Mouse (Mus musculus) hindbrain, embryonic 14.5 days (tissue): ENCODE data around the gene Zg16. TPM values are rescaled to one million over a fixed set of nuclear protein-coding genes. Genes with fewer than 3 reads are reported as not detected.
"Not testable (repeated sequence)": the region's sequence is repeated elsewhere in the genome, so short reads cannot be mapped to it uniquely, and the experiment has no call there.

Experiments used
- ATAC-seq: fragments of 200-750 bp; cut with Nextera tagmentation; 2 replicates; pipeline ENCODE4 v1.8.0; 2017; ENCODE audit warnings: moderate number of reproducible peaks, mild to moderate bottlenecking, moderate TSS enrichment, moderate library complexity; ENCODE audit not compliant: low FRiP score
- DNase-seq: peaks from one replicate; pipeline ENCODE4 v3.0.0-alpha.2; 2015; ENCODE audit warnings: low spot score
- H3K27ac ChIP-seq: fragments of 300-500 bp; sonication (generic); 2 replicates; pipeline ENCODE4 v1.5.1; 2014; ENCODE audit warnings: mild to moderate bottlenecking, moderate library complexity
- H3K27me3 ChIP-seq: fragments of 300-500 bp; sonication (generic); 2 replicates; pipeline ENCODE4 v1.6.1; 2014; ENCODE audit warnings: mild to moderate bottlenecking, low read length, mixed read lengths; ENCODE audit not compliant: control insufficient read depth, insufficient read depth
- H3K36me3 ChIP-seq: fragments of 300-500 bp; sonication (generic); replicated peaks from 2 replicates; pipeline ENCODE4 v1.6.1; 2014; ENCODE audit not compliant: control insufficient read depth, insufficient read depth
- H3K4me1 ChIP-seq: fragments of 300-500 bp; sonication (generic); replicated peaks from 2 replicates; pipeline ENCODE4 v1.6.1; 2014; ENCODE audit warnings: antibody characterized with exemption, low read length, mixed read lengths; ENCODE audit not compliant: control insufficient read depth, insufficient read depth
- H3K4me2 ChIP-seq: fragments of 300-500 bp; sonication (generic); replicated peaks from 2 replicates; pipeline ENCODE4 v1.6.1; 2014; ENCODE audit warnings: mild to moderate bottlenecking, moderate library complexity
- H3K4me3 ChIP-seq: fragments of 300-500 bp; sonication (generic); replicated peaks from 2 replicates; pipeline ENCODE4 v1.5.1; 2014; ENCODE audit warnings: mild to moderate bottlenecking, low read length
- H3K9ac ChIP-seq: fragments of 300-500 bp; sonication (generic); 2 replicates; pipeline ENCODE4 v1.6.1; 2014
- H3K9me3 ChIP-seq: fragments of 300-500 bp; sonication (generic); 2 replicates; pipeline ENCODE4 v1.6.1; 2016; ENCODE audit warnings: low read length; ENCODE audit not compliant: control insufficient read depth
- WGBS: fragments of 180-500 bp; shearing (Covaris S2); extraction: QIAGEN DNeasy Blood & Tissue Kit; methylation state at CpG from one replicate; pipeline ENCODE4 v1.1.7; 2014; 5-methylcytosine and 5-hydroxymethylcytosine counted together
- polyA plus RNA-seq: library from polyadenylated mRNA; unstranded; fragments of >200 nt; fragmentation: Nextera tagmentation; extraction: Ambion mirVana; gene quantifications from 2 replicates; pipeline ENCODE4 v1.2.1, GENCODE M21; 2014

Zg16 gene
- not detected in 2 replicates for polyA plus RNA-seq

- H3K9me3 ChIP-seq, DNase-seq, H3K9ac ChIP-seq, H3K27me3 ChIP-seq, H3K36me3 ChIP-seq, H3K27ac ChIP-seq, H3K4me2 ChIP-seq, H3K4me3 ChIP-seq, H3K4me1 ChIP-seq, ATAC-seq: not testable (repeated sequence)
- WGBS = 84% methylated on average over 6 of the region's 6 CpGs
These were observed at the start of gene Zg16 for GRCm38 (mm10) chr7:127087278-127088010. TSS of gene Zg16 (minus strand) at chr7:127087328.

DNA sequence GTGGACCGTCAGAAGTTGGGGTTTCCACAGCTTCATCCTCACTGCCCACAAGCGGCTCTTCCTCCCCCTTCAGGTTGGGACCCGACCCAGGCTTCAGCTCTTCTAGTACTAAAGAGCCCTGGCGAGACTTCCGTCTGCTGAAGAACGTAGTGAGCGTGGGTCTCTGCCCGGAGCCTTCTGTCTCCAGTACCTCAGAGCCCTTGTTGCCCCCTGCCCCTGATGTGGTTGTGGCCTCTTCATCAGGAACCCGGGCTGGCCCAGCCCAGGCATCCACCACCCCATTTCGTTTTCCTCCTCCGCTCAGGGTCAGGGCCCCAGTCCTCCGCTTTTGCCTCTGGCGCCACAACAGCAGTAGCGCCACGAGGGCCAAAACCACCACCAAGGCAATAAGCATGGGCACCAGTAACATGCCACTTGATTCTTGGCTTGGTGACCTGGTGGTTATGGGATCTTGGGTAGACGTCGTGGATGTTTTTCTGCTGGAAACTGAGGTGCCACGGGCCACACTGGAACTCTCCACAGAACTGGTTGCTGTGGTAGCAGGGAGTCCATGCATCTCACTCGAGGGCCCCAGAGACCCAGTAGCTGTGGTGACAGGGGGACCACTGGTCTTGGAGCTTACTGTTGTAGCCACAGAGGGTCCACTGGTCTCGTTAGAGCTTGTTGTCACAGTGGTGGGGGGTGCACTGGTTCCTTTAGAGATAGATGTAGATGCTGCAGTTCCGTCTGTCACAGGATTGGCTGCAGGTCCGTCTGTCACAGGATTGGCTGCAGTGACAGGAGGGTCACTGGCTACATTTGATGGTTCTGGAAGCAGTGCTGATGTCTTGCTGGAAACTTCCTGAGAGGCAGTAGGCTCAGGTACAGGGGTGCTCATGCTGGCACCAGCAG is 49.3 kb upstream of the Zg16 start:
- 89% methylated on average over 22 of the region's 22 CpGs for WGBS
- Histone ChIP-seq H3K4me3 (no peak overlapping the region), H3K27ac (no peak overlapping the region), H3K27me3 (no peaks in the 10 kb centered on the region), H3K9me3 (no peaks in the 10 kb centered on the region), H3K9ac (no peak overlapping the region), H3K4me2 (no peak overlapping the region), H3K4me1 (no peaks in the 10 kb centered on the region), H3K36me3 (no peaks in the 10 kb centered on the region)
- DNase-seq = no peak
- ATAC-seq = no peak

GRCm38 (mm10) chr7:127134821-127135447 is 47.8 kb upstream of the Zg16 start:
- Histone ChIP-seq H3K4me3 (no peak overlapping the region), H3K4me2 (no peak overlapping the region), H3K9me3 (no peaks in the 10 kb centered on the region), H3K36me3 (no peaks in the 10 kb centered on the region), H3K27ac (no peak overlapping the region), H3K9ac (no peak overlapping the region), H3K4me1 (no peaks in the 10 kb centered on the region), H3K27me3 (no peaks in the 10 kb centered on the region)
- ATAC-seq = no peak
- 86% methylated on average over 11 of the region's 11 CpGs for whole genome bisulfite sequencing
- no peak for DNase-seq

DNA sequence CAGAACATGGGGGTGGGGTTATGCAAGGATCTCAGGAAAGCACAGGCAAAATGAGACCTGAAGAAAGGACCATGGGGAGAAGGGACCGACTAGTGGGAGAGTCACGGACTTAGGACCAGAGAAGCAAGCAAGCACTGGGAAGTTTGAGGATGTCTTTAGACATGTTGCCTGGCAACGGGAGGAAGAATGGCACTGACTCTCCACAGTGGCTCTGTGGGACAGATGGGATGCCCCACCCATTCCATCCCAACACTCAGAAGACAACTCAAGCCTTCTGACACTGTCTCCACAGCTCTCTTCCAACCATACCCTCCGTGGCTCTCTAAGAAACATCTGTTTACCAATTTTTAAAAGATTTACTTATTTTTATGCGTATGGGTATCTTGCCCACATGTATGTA is 46.0 kb upstream of the Zg16 start:
- H3K9me3 ChIP-seq = no peaks in the 10 kb centered on the region
- 51% methylated on average over 5 of the region's 5 CpGs for WGBS
- H3K27me3 ChIP-seq = no peaks in the 10 kb centered on the region
- no peaks in the 10 kb centered on the region for H3K36me3 ChIP-seq
- no peak overlapping the region for H3K4me2 ChIP-seq
- no peak overlapping the region for H3K27ac ChIP-seq
- no peak overlapping the region for H3K4me3 ChIP-seq
- ATAC-seq (no peak), DNase-seq (no peak)
- no peak overlapping the region for H3K9ac ChIP-seq
- H3K4me1 ChIP-seq = no peaks in the 10 kb centered on the region

- no peak overlapping the region for H3K4me2 ChIP-seq
- no peaks in the 10 kb centered on the region for H3K9me3 ChIP-seq
- H3K4me3 ChIP-seq = no peak overlapping the region
- no peak overlapping the region for H3K27ac ChIP-seq
- H3K36me3 ChIP-seq = no peaks in the 10 kb centered on the region
- H3K9ac ChIP-seq = no peak overlapping the region
- H3K4me1 ChIP-seq = no peaks in the 10 kb centered on the region
- H3K27me3 ChIP-seq = no peaks in the 10 kb centered on the region
- peak; percentile 40 for DNase-seq
- 21% methylated on average over 4 of the region's 4 CpGs for WGBS
- ATAC-seq = no peak
These were observed 42.5 kb upstream of the Zg16 start for GRCm38 (mm10) chr7:127129638-127130037.

GRCm38 (mm10) chr7:127121911-127122270 is 34.8 kb upstream of the Zg16 start, which contains the start of gene Qprt:
TSS of gene Qprt (minus strand) at chr7:127122226.
- no peak within 1 kb of the TSS for H3K4me2 ChIP-seq
- H3K4me1 ChIP-seq = no peaks in the 10 kb centered on the region
- ATAC-seq = no peak
- DNase-seq = no peak
- WGBS = 6% methylated on average over 6 of the region's 7 CpGs
- no peak within 1 kb of the TSS for H3K27ac ChIP-seq
- H3K9ac ChIP-seq = no peak within 1 kb of the TSS
- H3K36me3 ChIP-seq = no peaks in the 10 kb centered on the region
- no peak within 1 kb of the TSS for H3K4me3 ChIP-seq
- H3K9me3 ChIP-seq = no peaks in the 10 kb centered on the region; the same call in 1 of the 2 replicates
- peaks cover 19% of the 10 kb centered on the region for H3K27me3 ChIP-seq

DNA sequence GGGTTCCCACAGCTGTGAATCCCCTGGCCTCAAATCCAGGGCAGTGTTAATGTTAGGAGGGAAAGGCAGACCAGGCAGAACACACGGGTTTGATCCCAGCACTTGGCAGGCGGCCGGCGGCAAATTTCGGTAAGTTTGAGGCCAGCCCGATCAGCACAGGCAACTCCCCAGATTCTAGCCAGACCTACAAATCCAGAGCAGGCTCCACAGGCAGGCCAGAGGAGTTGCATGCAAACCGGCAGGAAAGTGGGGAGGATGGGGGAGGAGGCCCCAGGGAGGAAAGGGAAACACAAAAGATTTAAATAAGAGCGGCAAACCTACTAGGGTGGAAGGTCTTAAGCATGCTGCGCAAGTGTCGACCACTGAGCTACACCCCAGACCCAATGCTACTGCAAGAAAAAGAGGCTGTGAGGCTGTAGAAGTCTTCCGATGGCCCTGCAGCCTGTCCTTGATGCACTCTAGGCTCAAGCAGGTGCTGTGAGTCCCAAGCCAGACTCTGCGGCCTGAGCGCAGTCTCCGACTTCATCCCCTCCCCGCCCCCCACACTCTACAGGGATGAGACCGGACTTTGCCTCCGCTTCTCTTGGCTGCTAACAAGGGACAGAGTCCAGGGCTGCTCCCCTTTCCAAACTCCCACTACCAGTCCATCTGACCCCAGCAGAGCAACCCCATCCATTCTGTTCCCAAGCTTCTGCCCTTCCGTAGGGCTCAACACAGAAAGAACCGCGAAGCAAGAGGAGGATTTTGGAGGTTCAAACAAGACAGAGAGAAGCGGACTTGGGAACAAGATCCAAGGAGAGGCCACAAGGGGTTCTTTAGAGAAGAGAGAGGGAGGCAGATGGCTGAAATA is 34.2 kb upstream of the Zg16 start:
- no peak overlapping the region for H3K4me2 ChIP-seq
- no peak for DNase-seq

GRCm38 (mm10) chr7:127118671-127119445 is 31.7 kb upstream of the Zg16 start:
- Histone ChIP-seq H3K9ac (no peak overlapping the region), H3K4me3 (no peak overlapping the region), H3K9me3 (no peaks in the 10 kb centered on the region), H3K4me2 (no peak overlapping the region), H3K36me3 (no peaks in the 10 kb centered on the region), H3K27ac (no peak overlapping the region), H3K27me3 (peaks cover 19% of the 10 kb centered on the region), H3K4me1 (no peaks in the 10 kb centered on the region)
- DNase-seq = no peak
- 37% methylated on average over 14 of the region's 14 CpGs for WGBS
- no peak for ATAC-seq

More for the DNA sequence above, 34.2 kb upstream of the Zg16 start:
- no peak overlapping the region for H3K27ac ChIP-seq
- H3K9me3 ChIP-seq = no peaks in the 10 kb centered on the region; the same call in 1 of the 2 replicates
- peaks cover 19% of the 10 kb centered on the region for H3K27me3 ChIP-seq
- H3K4me3 ChIP-seq = no peak overlapping the region
- H3K4me1 ChIP-seq = no peaks in the 10 kb centered on the region
- ATAC-seq = no peak
- no peaks in the 10 kb centered on the region for H3K36me3 ChIP-seq
- H3K9ac ChIP-seq = no peak overlapping the region
- 9% methylated on average over 21 of the region's 21 CpGs for WGBS
